11 mouse cellular contexts compared by ENCODE assay signal in the genomic region with DNA sequence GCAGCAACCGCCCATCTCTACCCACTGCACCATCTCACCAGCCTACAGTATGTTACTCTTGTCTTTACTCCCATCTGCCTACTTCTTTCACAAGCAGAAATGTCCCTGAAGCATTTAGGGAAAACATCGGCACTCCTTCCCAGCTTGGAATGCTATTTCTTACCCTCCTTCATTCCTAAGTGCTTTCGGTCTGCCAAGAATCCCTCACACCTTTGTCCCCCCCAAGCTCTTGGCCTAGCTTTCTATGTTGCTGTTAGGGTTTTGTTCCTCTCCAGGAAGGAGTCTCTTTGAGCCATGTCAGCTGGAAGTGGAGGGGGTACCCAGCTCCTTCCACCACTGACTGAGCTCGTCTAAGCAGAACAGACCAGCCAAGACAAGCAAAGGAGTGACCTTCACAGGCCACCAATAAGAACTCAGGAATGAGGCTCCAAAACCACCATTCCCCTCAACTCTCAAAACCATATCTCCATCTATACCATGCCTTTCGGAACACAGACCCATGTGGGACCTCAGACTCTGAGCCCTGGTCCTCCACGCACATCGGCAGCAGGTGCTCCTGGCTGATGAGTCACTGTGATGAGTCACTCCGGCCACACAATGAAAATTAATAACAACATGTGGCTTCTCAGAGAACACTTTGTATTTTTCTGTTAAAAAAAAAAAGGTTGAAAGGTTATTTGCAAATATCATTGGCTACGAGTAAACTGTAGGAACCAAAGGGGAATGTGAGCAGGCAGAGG.
DNase-seq lines count a peak whose midpoint lies in the region; ATAC-seq lines count a peak whose summit lies in the region.
"Had no signal": no experiment of that assay in that cellular context is flagged by ENCODE, and none has a peak within 500 bp of the region (broad histone marks: within the 10 kb centered on the region; RNA-seq: fewer than 3 reads in every experiment).

No protein-coding gene starts in this region.

- ATAC-seq in erythroblast, adult 5-6 weeks (replicated peaks; ENCODE audit: low FRiP score, poor library complexity, severe bottlenecking): no peak
- ATAC-seq in megakaryocyte progenitor cell, adult 5-6 weeks (replicated peaks; ENCODE audit: poor library complexity): no peak
- ATAC-seq: forebrain, embryonic 16.5 days had no signal

- peak; percentile 21 to 26 for DNase-seq in heart, adult 18-20 months
- no peak for DNase-seq in heart, postnatal 14 days
- DNase-seq in right cerebral cortex, postnatal 25 days: peak; percentile 6
- DNase-seq in right cerebral cortex, postnatal 10 days (ENCODE audit: low spot score in 2 of 2): no peak
- DNase-seq in adrenal gland, adult 8-10 months: peak; percentile 44
- DNase-seq: layer of hippocampus, postnatal 36 days; liver; right cerebral cortex, adult 18-20 months had no signal

- intact Hi-C loops in heart, postnatal 14 days (cut with DNase I): no loop called here

Comparison
In these comparisons a context has a peak if more than half of its experiments do, and no peak if none do; other contexts are left out.
1. DNase-seq: peak in heart, adult 18-20 months (2 of 2), right cerebral cortex, postnatal 25 days (single experiment) and adrenal gland, adult 8-10 months (single experiment); none in heart, postnatal 14 days (0 of 2) and right cerebral cortex, postnatal 10 days (0 of 2).